Mouse (Mus musculus) E14TG2a.4 (cell line): ENCODE results near the gene Fpr3.

Experiments used
- CTCF ChIP-seq: conservative IDR thresholded peaks from 2 replicates; pipeline ENCODE4 v1.5.1; 2014; ENCODE audit warnings: low read length
- POU5F1 ChIP-seq: IDR thresholded peaks from 2 replicates; pipeline ENCODE4 v1.6.1; 2014; ENCODE audit warnings: low read length, borderline replicate concordance

- TF ChIP-seq CTCF (no peak), POU5F1 (no peak)
These were observed 29.7 kb downstream of the Fpr3 start for GRCm38 (mm10) chr17:17917376-17917775.
